Mouse (Mus musculus) heart, adult 2 months (tissue): ENCODE results near the gene Afp.

ENCODE experiments used
- CTCF ChIP-seq: fragments of 200-600 bp; IDR thresholded peaks from 2 replicates; pipeline ENCODE4 v1.8.1; 2022; ENCODE audit warnings: antibody characterized with exemption, mild to moderate bottlenecking, moderate library complexity
- EP300 ChIP-seq: fragments of 200-500 bp; IDR thresholded peaks from 2 replicates; pipeline ENCODE4 v1.6.1; 2011; ENCODE audit warnings: low read depth, low read length, control low read depth; ENCODE audit not compliant: insufficient read depth
- POLR2A ChIP-seq: fragments of 200-500 bp; IDR thresholded peaks from 2 replicates; pipeline ENCODE4 v1.6.1; 2011; ENCODE audit warnings: mild to moderate bottlenecking, low read depth, low read length, control low read depth; ENCODE audit not compliant: insufficient read depth

DNA sequence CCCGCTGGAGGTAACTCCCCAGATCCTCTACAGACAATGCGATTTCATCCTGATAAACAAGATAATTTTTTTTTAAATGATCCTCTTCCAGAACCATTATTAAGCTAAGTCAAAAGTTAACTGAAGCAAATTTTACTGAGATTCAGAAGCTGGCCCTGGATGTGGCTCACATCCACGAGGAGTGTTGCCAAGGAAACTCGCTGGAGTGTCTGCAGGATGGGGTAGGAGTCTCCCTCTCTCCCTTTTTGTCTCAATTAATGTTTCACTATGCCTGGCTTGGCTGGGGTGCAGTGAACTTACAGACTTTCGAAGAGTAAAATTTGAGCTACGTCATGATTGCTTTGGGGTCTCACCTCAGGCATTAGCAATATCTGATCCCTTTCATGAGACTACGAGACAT is 9.0 kb downstream of the Afp start:
- no peak for TF ChIP-seq CTCF
- no peak for TF ChIP-seq POLR2A
- TF ChIP-seq EP300: no peak
